Comparison of ENCODE assay signal across 8 mouse cellular contexts in the genomic region with DNA sequence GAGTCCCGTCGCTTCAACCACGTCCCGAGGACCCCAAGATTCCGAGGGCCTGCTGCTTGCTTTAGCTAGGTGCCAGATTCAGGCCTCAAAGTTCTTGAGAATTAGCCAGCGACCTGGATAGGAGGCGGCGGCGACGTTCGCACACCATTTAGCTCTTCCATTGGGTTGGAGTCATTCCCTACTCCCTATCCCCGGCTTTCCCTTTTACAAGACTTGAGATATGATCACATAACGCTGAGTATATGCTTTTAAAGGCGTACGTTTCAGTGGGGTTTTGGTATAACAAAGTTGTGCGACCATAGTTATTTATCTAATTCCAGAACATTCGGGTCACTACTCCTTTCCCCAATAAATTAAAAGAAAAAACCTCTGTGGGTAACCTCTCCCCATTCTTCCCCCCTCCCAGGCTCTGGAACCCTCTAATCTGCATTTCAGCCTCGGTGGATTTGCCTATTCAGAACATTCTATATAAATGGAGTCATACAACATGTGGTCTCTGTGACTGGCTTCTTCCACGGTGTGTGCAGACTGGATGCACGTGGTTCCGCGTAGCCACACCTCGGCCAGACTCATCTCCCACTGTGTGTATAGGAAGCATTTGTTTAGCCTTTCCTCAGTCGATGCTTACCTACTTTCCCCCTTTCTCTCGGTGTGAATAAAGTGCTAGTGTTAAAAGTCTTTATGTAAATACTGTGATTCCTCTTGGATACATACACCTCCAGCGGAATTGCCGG. TPM values are rescaled to one million over a fixed set of nuclear protein-coding genes. Genes with fewer than 3 reads are reported as not detected.
DNase-seq lines count a peak whose midpoint lies in the region; ATAC-seq and TF ChIP-seq lines count a peak whose summit lies in the region.

Gene Mras, minus strand, starts transcription at position 351 of the 734 bp plus-strand sequence.

- TF ChIP-seq POLR2A in heart, adult 2 months (IDR thresholded peaks at IDR 0.05; ENCODE audit: insufficient read depth, low read depth, low read length): no peak
- TF ChIP-seq POLR2A in ES-Bruce4 (IDR thresholded peaks at IDR 0.05; ENCODE audit: insufficient read depth, low read length): no peak

- H3K79me2 ChIP-seq in heart, adult 2 months (replicated peaks; ENCODE audit: control insufficient read depth, insufficient read depth, low read length): no peaks in the 10 kb centered on the region

- ATAC-seq in embryonic facial prominence, embryonic 11.5 days (replicated peaks; ENCODE audit: insufficient number of reproducible peaks, low FRiP score, low TSS enrichment, low read depth): no peak
- no peak for ATAC-seq in hindbrain, embryonic 16.5 days
- ATAC-seq in megakaryocyte, adult 5-6 weeks (ENCODE audit: poor library complexity, severe bottlenecking): 0 out of 2 replicates have a peak, but pooled peaks have one; percentile 22

- H3K9ac ChIP-seq in heart, adult 2 months (ENCODE audit: low read depth, low read length): peak within 1 kb of the TSS; percentile 78
- H3K9ac ChIP-seq in ES-Bruce4 (ENCODE audit: low read depth, poor library complexity, severe bottlenecking): peak within 1 kb of the TSS; percentile 60
- peak within 1 kb of the TSS; percentile 91 for H3K9ac ChIP-seq in embryonic facial prominence, embryonic 11.5 days (replicated peaks; ENCODE audit: low read length)
- peak within 1 kb of the TSS; percentile 97 for H3K9ac ChIP-seq in hindbrain, embryonic 16.5 days (ENCODE audit: low read depth, low read length)

- peaks cover 8% of the 10 kb centered on the region for H3K4me1 ChIP-seq in heart, adult 2 months (ENCODE audit: control insufficient read depth, insufficient read depth, low read length)
- peaks cover 5% of the 10 kb centered on the region for H3K4me1 ChIP-seq in ES-Bruce4 (ENCODE audit: control insufficient read depth, insufficient read depth, low read length)
- peaks cover 6% of the 10 kb centered on the region for H3K4me1 ChIP-seq in embryonic facial prominence, embryonic 11.5 days (ENCODE audit: control insufficient read depth, insufficient read depth, low read length)
- peaks cover 21% of the 10 kb centered on the region for H3K4me1 ChIP-seq in hindbrain, embryonic 16.5 days (ENCODE audit: control insufficient read depth, insufficient read depth, low read depth, low read length)

- H3K4me3 ChIP-seq in heart, adult 2 months: peak within 1 kb of the TSS; percentile 71
- H3K4me3 ChIP-seq in ES-Bruce4 (ENCODE audit: low read depth, low read length): peak within 1 kb of the TSS; percentile 69
- H3K4me3 ChIP-seq in embryonic facial prominence, embryonic 11.5 days (ENCODE audit: low read depth, low read length): peak within 1 kb of the TSS; percentile 83
- peak within 1 kb of the TSS; percentile 84 for H3K4me3 ChIP-seq in hindbrain, embryonic 16.5 days (ENCODE audit: low read length)

- intact Hi-C loops in heart, adult 2 months (cut with DNase I): loop anchor here (5.0 to 10.0 kb wide), 3 partner anchors 40 to 292 kb away; partner anchors contain the start of genes Cep70 and Pik3cb
- intact Hi-C loops in heart, postnatal 25 days (cut with DNase I): loop anchor here (5.0 kb wide), 2 partner anchors 60 to 195 kb away; partner anchors contain the start of gene Cep70

- no peak for TF ChIP-seq CTCF in heart, adult 2 months (IDR thresholded peaks at IDR 0.05)
- no peak for TF ChIP-seq CTCF in ES-Bruce4 (IDR thresholded peaks at IDR 0.05; ENCODE audit: low read depth, low read length)

- no peaks in the 10 kb centered on the region for H3K36me3 ChIP-seq in heart, adult 2 months (ENCODE audit: control insufficient read depth, insufficient read depth, low read length)
- no peaks in the 10 kb centered on the region for H3K36me3 ChIP-seq in ES-Bruce4 (ENCODE audit: control insufficient read depth, insufficient read depth, low read length, poor library complexity, severe bottlenecking)
- H3K36me3 ChIP-seq in embryonic facial prominence, embryonic 11.5 days (replicated peaks; ENCODE audit: control insufficient read depth, insufficient read depth, low read depth, low read length): no peaks in the 10 kb centered on the region
- no peaks in the 10 kb centered on the region for H3K36me3 ChIP-seq in hindbrain, embryonic 16.5 days (ENCODE audit: control insufficient read depth, insufficient read depth, low read length)

- H3K27me3 ChIP-seq in heart, adult 2 months (ENCODE audit: control insufficient read depth, insufficient read depth, low read length): no peaks in the 10 kb centered on the region
- H3K27me3 ChIP-seq in ES-Bruce4 (ENCODE audit: control insufficient read depth, insufficient read depth, low read length, poor library complexity, severe bottlenecking): 0 out of 2 replicates have a peak, but pooled peaks cover 1% of the 10 kb centered on the region
- peaks cover 9% of the 10 kb centered on the region for H3K27me3 ChIP-seq in embryonic facial prominence, embryonic 11.5 days (ENCODE audit: control insufficient read depth, insufficient read depth, low read length)
- 0 out of 2 replicates have a peak, but pooled peaks cover 2% of the 10 kb centered on the region for H3K27me3 ChIP-seq in hindbrain, embryonic 16.5 days (replicated peaks; ENCODE audit: control insufficient read depth, insufficient read depth, low read length)

- peak within 1 kb of the TSS; percentile 91 for H3K4me2 ChIP-seq in embryonic facial prominence, embryonic 11.5 days (ENCODE audit: low read depth, low read length)
- H3K4me2 ChIP-seq in hindbrain, embryonic 16.5 days (ENCODE audit: low read length): peak within 1 kb of the TSS; percentile 73

- DNase-seq in heart, adult 2 months: no peak
- DNase-seq in heart, postnatal 25 days (ENCODE audit: low spot score): no peak
- no peak for DNase-seq in embryonic facial prominence, embryonic 11.5 days (ENCODE audit: low spot score)
- DNase-seq in cerebellum, postnatal 4 days (ENCODE audit: low spot score in 2 of 2): no peak
- DNase-seq in kidney, adult 11 months: no peak

- no peak for TF ChIP-seq EP300 in heart, adult 2 months (IDR thresholded peaks at IDR 0.05; ENCODE audit: insufficient read depth, low read depth, low read length)
- TF ChIP-seq EP300 in ES-Bruce4 (IDR thresholded peaks at IDR 0.05; ENCODE audit: insufficient read depth, low read depth, low read length): no peak

- H3K9me3 ChIP-seq in ES-Bruce4 (replicated peaks; ENCODE audit: control insufficient read depth, insufficient read depth, low read length, poor library complexity, severe bottlenecking): no peaks in the 10 kb centered on the region
- no peaks in the 10 kb centered on the region for H3K9me3 ChIP-seq in embryonic facial prominence, embryonic 11.5 days (replicated peaks; ENCODE audit: control insufficient read depth, low read length)
- H3K9me3 ChIP-seq in hindbrain, embryonic 16.5 days (ENCODE audit: control insufficient read depth, low read length): no peaks in the 10 kb centered on the region

- peak within 1 kb of the TSS; percentile 94 for H3K27ac ChIP-seq in heart, adult 2 months
- H3K27ac ChIP-seq in ES-Bruce4 (ENCODE audit: insufficient read depth, low read length): no peak within 1 kb of the TSS
- H3K27ac ChIP-seq in embryonic facial prominence, embryonic 11.5 days (replicated peaks; ENCODE audit: low read depth, low read length): peak within 1 kb of the TSS; percentile 20; the same call in 1 of the 2 replicates
- H3K27ac ChIP-seq in hindbrain, embryonic 16.5 days (ENCODE audit: low read depth, low read length): peak within 1 kb of the TSS; percentile 92

- WGBS in heart, adult 2 months: 14% methylated on average over 27 of the region's 27 CpGs
- 18% methylated on average over 27 of the region's 27 CpGs for WGBS in embryonic facial prominence, embryonic 11.5 days
- 14% methylated on average over 27 of the region's 27 CpGs for WGBS in hindbrain, embryonic 16.5 days

RNA-seq across cellular contexts. Expression of gene Mras, which starts in this region (rescaled TPM):
- total RNA-seq in heart, adult 2 months (2021): 1 to 10 TPM; 5.1 to 6.6 TPM
- 4.7 and 6.4 TPM in 2 replicates for polyA plus RNA-seq in heart, adult 2 months (2012; rRNA removed)
- 1 to 10 TPM; 4.8 to 6.8 TPM for total RNA-seq in heart, postnatal 25 days (2021)
- 6.0 and 7.9 TPM in 2 replicates for polyA plus RNA-seq in ES-Bruce4 (2011; ENCODE audit: insufficient read depth, insufficient read length, low read depth, missing spikeins)
- polyA plus RNA-seq in embryonic facial prominence, embryonic 11.5 days (2014; fragmentation: Nextera tagmentation; extraction: Ambion mirVana): 11.8 and 14.2 TPM in 2 replicates
- polyA plus RNA-seq in hindbrain, embryonic 16.5 days (2015; fragmentation: Nextera tagmentation; extraction: Ambion mirVana): 53.1 and 53.4 TPM in 2 replicates
- 0.50 and 1.6 TPM in 2 replicates for total RNA-seq in megakaryocyte, adult 5-6 weeks (2015)
- 0.41 and 0.48 TPM in 2 replicates for total RNA-seq in megakaryocyte, adult 5-6 weeks (2017)
